Mouse (Mus musculus) MEL (cell line): Measurements from ENCODE around the gene Gda. TPM values are rescaled to one million over a fixed set of nuclear protein-coding genes. Genes with fewer than 3 reads are reported as not detected.
A peak's percentile ranks its signal among the peaks of the same experiment; 100 is the strongest.

ENCODE experiments used
- DNase-seq: peaks from one replicate; pipeline ENCODE4 v3.0.0; 2011; ENCODE audit warnings: low read depth, low spot score
- H3K27ac ChIP-seq: 2 replicates; pipeline ENCODE4 v1.5.1; 2012; ENCODE audit warnings: low read depth, mild to moderate bottlenecking, control low read depth, low read length, moderate library complexity; ENCODE audit not compliant: control insufficient read depth
- H3K27me3 ChIP-seq, 2 experiments: fragments of 150-350 bp in 1 of 2; sonication (generic) in 1 of 2; 2 replicates each; pipeline ENCODE4 v1.6.1; 2012; ENCODE audit warnings: low read length in 2 of 2, mild to moderate bottlenecking in 2 of 2, improper control_type of control experiment in 1 of 2, moderate library complexity in 1 of 2; ENCODE audit not compliant: insufficient read depth in 2 of 2, control insufficient read depth in 1 of 2
- H3K36me3 ChIP-seq, 2 experiments: 2 replicates each; pipeline ENCODE4 v1.6.1; 2012 to 2014; ENCODE audit warnings: low read length in 2 of 2, improper control_type of control experiment in 1 of 2, inconsistent platforms in 1 of 2, mild to moderate bottlenecking in 1 of 2; ENCODE audit not compliant: insufficient read depth in 2 of 2, control insufficient read depth in 1 of 2
- H3K4me1 ChIP-seq, 2 experiments: fragments of 150-350 bp in 1 of 2; sonication (generic) in 1 of 2; 2 replicates each; pipeline ENCODE4 v1.6.1; 2012; ENCODE audit warnings: low read length in 2 of 2, improper control_type of control experiment in 1 of 2, mild to moderate bottlenecking in 1 of 2; ENCODE audit not compliant: insufficient read depth in 2 of 2, control insufficient read depth in 1 of 2
- H3K4me3 ChIP-seq, 2 experiments: fragments of 150-350 bp in 1 of 2; sonication (generic) in 1 of 2; 2 replicates each; pipeline ENCODE4 v1.5.1; 2012; ENCODE audit warnings: low read depth in 2 of 2, low read length in 2 of 2, mild to moderate bottlenecking in 2 of 2, moderate library complexity in 2 of 2, control low read depth in 1 of 2, improper control_type of control experiment in 1 of 2; ENCODE audit not compliant: control insufficient read depth in 1 of 2, insufficient read depth in 1 of 2
- H3K79me2 ChIP-seq: 2 replicates; pipeline ENCODE4 v1.6.1; 2012; ENCODE audit warnings: mild to moderate bottlenecking, low read length, moderate library complexity; ENCODE audit not compliant: control insufficient read depth, poor library complexity, insufficient read depth
- H3K9ac ChIP-seq: 2 replicates; pipeline ENCODE4 v1.6.1; 2012; ENCODE audit warnings: low read depth, mild to moderate bottlenecking, control low read depth, low read length, moderate library complexity; ENCODE audit not compliant: control insufficient read depth, poor library complexity, severe bottlenecking
- H3K9me3 ChIP-seq: fragments of 150-350 bp; sonication (generic); replicated peaks from 2 replicates; pipeline ENCODE4 v1.6.1; 2012; ENCODE audit warnings: mild to moderate bottlenecking, low read length, improper control_type of control experiment, moderate library complexity; ENCODE audit not compliant: insufficient read depth
- BHLHE40 ChIP-seq: IDR thresholded peaks from 2 replicates; pipeline ENCODE4 v1.6.1; 2012; ENCODE audit warnings: low read depth, mild to moderate bottlenecking, inconsistent platforms, low read length, improper control_type of control experiment, borderline replicate concordance
- CHD1 ChIP-seq: IDR thresholded peaks from 2 replicates; pipeline ENCODE4 v1.6.1; 2012; ENCODE audit warnings: low read depth, mild to moderate bottlenecking, inconsistent platforms, low read length, improper control_type of control experiment
- CHD2 ChIP-seq: IDR thresholded peaks from 2 replicates; pipeline ENCODE4 v1.6.1; 2011; ENCODE audit warnings: low read length, improper control_type of control experiment
- CTCF ChIP-seq, 3 experiments: IDR thresholded peaks in 2 of 3; conservative IDR thresholded peaks in 1 of 3; 2 replicates each; pipeline ENCODE4 v1.5.1; 2011 to 2012; ENCODE audit warnings: low read length in 3 of 3, low read depth in 2 of 3, mild to moderate bottlenecking in 2 of 3, improper control_type of control experiment in 1 of 3, inconsistent platforms in 1 of 3, mixed read lengths in 1 of 3, moderate library complexity in 1 of 3; ENCODE audit not compliant: control insufficient read depth in 1 of 3, insufficient read depth in 1 of 3, poor library complexity in 1 of 3, severe bottlenecking in 1 of 3
- E2F4 ChIP-seq: IDR thresholded peaks from 2 replicates; pipeline ENCODE4 v1.6.1; 2011; ENCODE audit warnings: low read depth, low read length, improper control_type of control experiment, borderline replicate concordance
- ELF1 ChIP-seq: IDR thresholded peaks from 2 replicates; pipeline ENCODE4 v1.6.1; 2014; ENCODE audit warnings: low read depth, mild to moderate bottlenecking, inconsistent platforms, low read length, improper control_type of control experiment, moderate library complexity
- EP300 ChIP-seq, 2 experiments: IDR thresholded peaks; 2 replicates each; pipeline ENCODE4 v1.6.1; 2011; ENCODE audit warnings: improper control_type of control experiment in 2 of 2, low read length in 2 of 2, low read depth in 1 of 2, mild to moderate bottlenecking in 1 of 2
- ETS1 ChIP-seq: IDR thresholded peaks from 2 replicates; pipeline ENCODE4 v1.6.1; 2012; ENCODE audit warnings: low read depth, mild to moderate bottlenecking, inconsistent platforms, low read length, improper control_type of control experiment, moderate library complexity
- GABPA ChIP-seq: IDR thresholded peaks from 2 replicates; pipeline ENCODE4 v1.6.1; 2012; ENCODE audit warnings: low read depth, mild to moderate bottlenecking, inconsistent platforms, low read length, improper control_type of control experiment, moderate library complexity
- GATA1 ChIP-seq: IDR thresholded peaks from 2 replicates; pipeline ENCODE4 v1.6.1; 2011; ENCODE audit warnings: low read depth, low read length, improper control_type of control experiment
- HCFC1 ChIP-seq: IDR thresholded peaks from 2 replicates; pipeline ENCODE4 v1.6.1; 2012; ENCODE audit warnings: low read depth, mild to moderate bottlenecking, inconsistent platforms, low read length, improper control_type of control experiment, moderate library complexity
- JUND ChIP-seq: IDR thresholded peaks from 2 replicates; pipeline ENCODE4 v1.6.1; 2011; ENCODE audit warnings: low read depth, mild to moderate bottlenecking, improper control_type of control experiment, low read length
- MAX ChIP-seq: IDR thresholded peaks from 2 replicates; pipeline ENCODE4 v1.6.1; 2011; ENCODE audit warnings: low read length, improper control_type of control experiment
- MAZ ChIP-seq: IDR thresholded peaks from 2 replicates; pipeline ENCODE4 v1.6.1; 2012; ENCODE audit warnings: low read depth, mild to moderate bottlenecking, inconsistent platforms, low read length, improper control_type of control experiment
- MEF2A ChIP-seq: IDR thresholded peaks from 2 replicates; pipeline ENCODE4 v1.6.1; 2014; ENCODE audit warnings: low read depth, mild to moderate bottlenecking, inconsistent platforms, low read length, improper control_type of control experiment; ENCODE audit not compliant: poor library complexity, insufficient replicate concordance, severe bottlenecking; ENCODE audit errors: extremely low read depth
- MXI1 ChIP-seq: IDR thresholded peaks from 2 replicates; pipeline ENCODE4 v1.6.1; 2011; ENCODE audit warnings: mild to moderate bottlenecking, low read depth, low read length, improper control_type of control experiment
- MYB ChIP-seq: IDR thresholded peaks from 2 replicates; pipeline ENCODE4 v1.6.1; 2011; ENCODE audit warnings: mild to moderate bottlenecking, low read depth, low read length, improper control_type of control experiment
- MYC ChIP-seq: IDR thresholded peaks from 2 replicates; pipeline ENCODE4 v1.6.1; 2011; ENCODE audit warnings: low read depth, mild to moderate bottlenecking, low read length, improper control_type of control experiment, moderate library complexity
- NELFE ChIP-seq: IDR thresholded peaks from 2 replicates; pipeline ENCODE4 v1.6.1; 2011; ENCODE audit warnings: low read depth, low read length, improper control_type of control experiment
- NRF1 ChIP-seq: IDR thresholded peaks from 2 replicates; pipeline ENCODE4 v1.6.1; 2014; ENCODE audit warnings: low read depth, mild to moderate bottlenecking, inconsistent platforms, low read length, improper control_type of control experiment, moderate library complexity; ENCODE audit not compliant: poor library complexity, insufficient read depth, severe bottlenecking
- POLR2A ChIP-seq, 2 experiments: IDR thresholded peaks; 2 replicates each; pipeline ENCODE4 v1.6.1; 2011 to 2012; ENCODE audit warnings: low read length in 2 of 2, mild to moderate bottlenecking in 2 of 2, control low read depth in 1 of 2, improper control_type of control experiment in 1 of 2, low read depth in 1 of 2, moderate library complexity in 1 of 2; ENCODE audit not compliant: control insufficient read depth in 1 of 2, insufficient read depth in 1 of 2, poor library complexity in 1 of 2
- POLR2AphosphoS2 ChIP-seq: IDR thresholded peaks from 2 replicates; pipeline ENCODE4 v1.6.1; 2011; ENCODE audit warnings: low read length, improper control_type of control experiment
- POLR2AphosphoS5 ChIP-seq: IDR thresholded peaks from 2 replicates; pipeline ENCODE4 v1.6.1; 2012; ENCODE audit warnings: low read depth, borderline replicate concordance, mild to moderate bottlenecking, inconsistent platforms, low read length, moderate library complexity, mixed read lengths
- RAD21 ChIP-seq: IDR thresholded peaks from 2 replicates; pipeline ENCODE4 v1.6.1; 2011; ENCODE audit warnings: mild to moderate bottlenecking, low read depth, low read length, improper control_type of control experiment
- RCOR1 ChIP-seq: IDR thresholded peaks from 2 replicates; pipeline ENCODE4 v1.6.1; 2012; ENCODE audit warnings: low read depth, mild to moderate bottlenecking, inconsistent platforms, low read length, improper control_type of control experiment
- SIN3A ChIP-seq: IDR thresholded peaks from 2 replicates; pipeline ENCODE4 v1.6.1; 2012; ENCODE audit warnings: low read length, improper control_type of control experiment, inconsistent platforms
- SMC3 ChIP-seq: IDR thresholded peaks from 2 replicates; pipeline ENCODE4 v1.6.1; 2011; ENCODE audit warnings: low read depth, low read length, improper control_type of control experiment
- TAL1 ChIP-seq: IDR thresholded peaks from 2 replicates; pipeline ENCODE4 v1.6.1; 2012; ENCODE audit warnings: mild to moderate bottlenecking, inconsistent platforms, low read length, moderate library complexity, mixed read lengths
- TBP ChIP-seq: IDR thresholded peaks from 2 replicates; pipeline ENCODE4 v1.8.0; 2011; ENCODE audit warnings: low read depth, low read length, improper control_type of control experiment
- TCF12 ChIP-seq: IDR thresholded peaks from 2 replicates; pipeline ENCODE4 v1.6.1; 2014; ENCODE audit warnings: low read depth, mild to moderate bottlenecking, inconsistent platforms, low read length, improper control_type of control experiment, moderate library complexity
- UBTF ChIP-seq: IDR thresholded peaks from 2 replicates; pipeline ENCODE4 v1.6.1; 2012; ENCODE audit warnings: low read depth, mild to moderate bottlenecking, inconsistent platforms, low read length, improper control_type of control experiment, moderate library complexity, borderline replicate concordance; ENCODE audit not compliant: insufficient read depth
- USF1 ChIP-seq: IDR thresholded peaks from 2 replicates; pipeline ENCODE4 v1.6.1; 2014; ENCODE audit warnings: low read depth, mild to moderate bottlenecking, inconsistent platforms, low read length, improper control_type of control experiment, moderate library complexity
- USF2 ChIP-seq, 2 experiments: IDR thresholded peaks; 2 replicates each; pipeline ENCODE4 v1.6.1; 2011 to 2012; ENCODE audit warnings: improper control_type of control experiment in 2 of 2, low read length in 2 of 2, borderline replicate concordance in 1 of 2, inconsistent platforms in 1 of 2, low read depth in 1 of 2, mild to moderate bottlenecking in 1 of 2; ENCODE audit not compliant: insufficient read depth in 1 of 2
- ZC3H11A ChIP-seq: IDR thresholded peaks from 2 replicates; pipeline ENCODE4 v1.6.1; 2012; ENCODE audit warnings: low read depth, mild to moderate bottlenecking, inconsistent platforms, low read length, improper control_type of control experiment
- ZKSCAN1 ChIP-seq: IDR thresholded peaks from 2 replicates; pipeline ENCODE4 v1.6.1; 2012; ENCODE audit warnings: low read depth, mild to moderate bottlenecking, inconsistent platforms, low read length, improper control_type of control experiment, moderate library complexity
- ZMIZ1 ChIP-seq: IDR thresholded peaks from 2 replicates; pipeline ENCODE4 v1.6.1; 2012; ENCODE audit warnings: low read depth, mild to moderate bottlenecking, inconsistent platforms, low read length, improper control_type of control experiment, moderate library complexity
- ZNF384 ChIP-seq: IDR thresholded peaks from 2 replicates; pipeline ENCODE4 v1.6.1; 2012; ENCODE audit warnings: low read depth, mild to moderate bottlenecking, inconsistent platforms, low read length, improper control_type of control experiment
- polyA plus RNA-seq, 2 experiments: library from polyadenylated mRNA; stranded (reverse) in 1 of 2; unstranded in 1 of 2; fragments of >175 nt in 1 of 2; fragments of >200 nt in 1 of 2; gene quantifications; 2 replicates each; pipeline versions ENCODE4 v1.2.1 to v1.2.4; 2012; ENCODE audit warnings: low replicate concordance in 2 of 2, low read depth in 1 of 2; ENCODE audit not compliant: insufficient read length in 2 of 2, insufficient read depth in 1 of 2, missing spikeins in 1 of 2
- total RNA-seq: library from RNA; depleted of rRNA; stranded (reverse); fragments of 300-350 nt; gene quantifications from 2 replicates; pipeline ENCODE4 v1.2.3, GENCODE M21; 2012

Gda gene
- total and polyA plus RNA-seq, 3 experiments = 0.38 to 2.9 TPM; not detected in 1

GRCm38 (mm10) chr19:21407363-21407762 is 65.9 kb downstream of the Gda start:
- peaks cover 35 to 36% of the 10 kb centered on the region in 2 experiments for H3K4me1 ChIP-seq
- DNase-seq = peak; percentile 88
- peak overlapping the region; percentile 41; the same call in 1 of the 2 replicates for H3K9ac ChIP-seq
- H3K9me3 ChIP-seq = no peaks in the 10 kb centered on the region
- H3K27me3 ChIP-seq = no peaks in the 10 kb centered on the region
- peaks cover 0 to 50% of the 10 kb centered on the region in 2 experiments; a peak in 2 of 4 replicates for H3K36me3 ChIP-seq
- peak overlapping the region; percentile 12 to 22; a peak in 1 of 4 replicates for H3K4me3 ChIP-seq
- H3K27ac ChIP-seq = peak overlapping the region; percentile 93
- no peaks in the 10 kb centered on the region for H3K79me2 ChIP-seq
- TF ChIP-seq MAX = peak; percentile 47; the same call in 1 of the 2 replicates
- TF ChIP-seq MYB = peak; percentile 72
- peak in 1 of 2 experiments; percentile 26; a peak in 1 of 4 replicates for TF ChIP-seq POLR2A (IDR thresholded peaks at IDR 0.05; ENCODE audit: control insufficient read depth in 1 of 2, insufficient read depth in 1 of 2, low read depth in 1 of 2, low read length in 2 of 2, poor library complexity in 1 of 2)
- TF ChIP-seq CHD2 = peak; percentile 26; the same call in 1 of the 2 replicates
- peak; percentile 94 for TF ChIP-seq TBP
- TF ChIP-seq GATA1 = peak; percentile 96
- TF ChIP-seq RCOR1 = peak; percentile 77
- TF ChIP-seq MXI1 = peak; percentile 47; the same call in 1 of the 2 replicates
- no peak for TF ChIP-seq CHD1
- no peak for TF ChIP-seq ZKSCAN1
- peak; percentile 97 for TF ChIP-seq TCF12
- TF ChIP-seq SIN3A = peak; percentile 78
- peak; percentile 53; the same call in 1 of the 2 replicates for TF ChIP-seq ELF1
- TF ChIP-seq JUND = peak; percentile 65; the same call in 1 of the 2 replicates
- no peak for TF ChIP-seq NELFE
- TF ChIP-seq MEF2A = no peak
- no peak for TF ChIP-seq ZC3H11A
- no peak for TF ChIP-seq RAD21
- no peak for TF ChIP-seq NRF1
- TF ChIP-seq TAL1 = peak; percentile 93
- TF ChIP-seq EP300 (IDR thresholded peaks at IDR 0.05; ENCODE audit: low read depth in 1 of 2, low read length in 2 of 2) = peak; percentile 97 to 98
- no peak for TF ChIP-seq USF2 (IDR thresholded peaks at IDR 0.05; ENCODE audit: borderline replicate concordance in 1 of 2, insufficient read depth in 1 of 2, low read depth in 1 of 2, low read length in 2 of 2)
- TF ChIP-seq POLR2AphosphoS5 = no peak
- TF ChIP-seq POLR2AphosphoS2 = no peak
- no peak for TF ChIP-seq ZMIZ1
- TF ChIP-seq SMC3 = no peak
- TF ChIP-seq BHLHE40 = peak; percentile 64; the same call in 1 of the 2 replicates
- 0 out of 2 replicates have a peak, but pooled peaks have one; percentile 7 for TF ChIP-seq ZNF384
- TF ChIP-seq ETS1 = peak; percentile 88
- no peak for TF ChIP-seq CTCF (IDR thresholded peaks at IDR 0.05 in 2 of 3, conservative IDR thresholded peaks at IDR 0.05 in 1 of 3; ENCODE audit: control insufficient read depth in 1 of 3, insufficient read depth in 1 of 3, low read depth in 2 of 3, low read length in 3 of 3, poor library complexity in 1 of 3, severe bottlenecking in 1 of 3)
- no peak for TF ChIP-seq USF1
- 0 out of 2 replicates have a peak, but pooled peaks have one; percentile 52 for TF ChIP-seq MAZ
- TF ChIP-seq GABPA = no peak
- peak; percentile 81; the same call in 1 of the 2 replicates for TF ChIP-seq MYC
- no peak for TF ChIP-seq E2F4
- TF ChIP-seq HCFC1 = 0 out of 2 replicates have a peak, but pooled peaks have one; percentile 38
- no peak for TF ChIP-seq UBTF
